Mouse (Mus musculus): Measurements from ENCODE around the gene Slc35f4.

DNA sequence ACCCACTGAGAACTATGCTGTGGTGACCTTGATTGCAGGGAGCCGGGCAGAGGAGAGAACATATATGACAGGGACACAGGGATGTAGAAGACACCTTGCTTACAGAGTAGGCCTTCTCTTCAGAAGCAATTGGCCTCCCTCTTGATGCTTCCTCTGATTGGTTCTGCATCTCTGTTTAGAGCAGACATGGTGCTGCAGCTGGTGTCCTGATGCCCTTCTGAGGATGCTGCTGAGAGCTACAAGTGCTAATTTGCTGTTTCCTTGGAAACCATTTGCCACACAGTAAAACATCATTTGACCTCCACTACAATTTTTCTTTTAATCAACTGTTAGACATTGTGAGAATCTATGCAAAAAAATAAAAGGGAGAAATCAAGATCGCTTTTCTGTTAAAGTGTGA, 180.0 kb downstream of the Slc35f4 start:
- TF ChIP-seq FLI1 (IDR thresholded peaks at IDR 0.05; ENCODE audit: low read length) (no peak), GATA1 (IDR thresholded peaks at IDR 0.05; ENCODE audit: borderline replicate concordance, low read length) (no peak)
